Mouse (Mus musculus) heart, adult 8-10 months (tissue): ENCODE measurements at regions not wholly inside any gene's neighbourhood (a gene's known extent, or its start where the extent isn't known, plus 50 kb on each side); places are given as distances from the start of the nearest gene placed in this dataset.

Experiments used
- DNase-seq: peaks from one replicate; pipeline ENCODE4 v3.0.0; 2022; ENCODE audit warnings: low spot score

GRCm38 (mm10) chr16:20800038-20800437 is 65.7 kb upstream of the Thpo start:
- no peak for DNase-seq

GRCm38 (mm10) chr16:20798115-20798514 is 63.8 kb upstream of the Thpo start:
- DNase-seq, result no peak

GRCm38 (mm10) chr16:20794721-20795120 is 60.4 kb upstream of the Thpo start:
- no peak for DNase-seq
